Mouse (Mus musculus) gastrocnemius, postnatal 25 days (tissue): ENCODE results near the gene Gm20821. TPM values are rescaled to one million over a fixed set of nuclear protein-coding genes. Genes with fewer than 3 reads are reported as not detected.
"Not testable (repeated sequence)": the region's sequence is repeated elsewhere in the genome, so short reads cannot be mapped to it uniquely, and the experiment has no call there.

Experiments used
- DNase-seq: peaks from one replicate; pipeline ENCODE4 v3.0.0; 2022
- long read RNA-seq, 2 experiments: library from polyadenylated mRNA; stranded (forward); transcript quantifications; one replicate each; pipeline ENCODE4 v2.0.0; 2021
- total RNA-seq, 2 experiments: library from RNA; stranded (reverse); gene quantifications; 1 replicate in 1 of 2; 2 replicates in 1 of 2; pipeline ENCODE4 v1.2.3; 2021

The Gm20821 gene
- not detected for total RNA-seq
- long read RNA-seq, experiment 1: 0 reads
- long read RNA-seq, experiment 2: 0 reads

DNA sequence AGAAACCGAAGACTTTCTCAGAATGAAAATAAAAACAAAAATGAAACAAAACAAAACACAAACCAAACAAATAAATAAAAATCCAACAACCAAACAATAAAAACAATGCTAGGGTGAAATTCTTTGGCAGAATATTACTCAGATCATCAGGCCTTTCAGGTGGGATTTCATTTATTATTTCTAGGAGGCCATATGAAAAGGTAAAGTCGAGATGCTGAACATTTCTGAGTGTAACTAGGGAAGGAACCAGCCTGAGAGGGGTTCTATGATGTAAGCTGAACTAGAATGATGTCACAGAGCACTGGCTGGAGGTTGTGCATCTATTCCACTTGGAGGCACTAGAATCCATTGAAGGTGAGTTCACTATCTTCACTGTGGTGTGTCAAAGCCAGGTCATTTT is at the start of gene Gm20821:
Gene Gm20821 (plus strand): TSS at position 301 of the 400 bp plus-strand sequence.
- DNase-seq: not testable (repeated sequence)
